Mouse (Mus musculus): ENCODE results near the gene Tomm22.
"Not testable (repeated sequence)": the region's sequence is repeated elsewhere in the genome, so short reads cannot be mapped to it uniquely, and the experiment has no call there.

The Tomm22 gene

DNA sequence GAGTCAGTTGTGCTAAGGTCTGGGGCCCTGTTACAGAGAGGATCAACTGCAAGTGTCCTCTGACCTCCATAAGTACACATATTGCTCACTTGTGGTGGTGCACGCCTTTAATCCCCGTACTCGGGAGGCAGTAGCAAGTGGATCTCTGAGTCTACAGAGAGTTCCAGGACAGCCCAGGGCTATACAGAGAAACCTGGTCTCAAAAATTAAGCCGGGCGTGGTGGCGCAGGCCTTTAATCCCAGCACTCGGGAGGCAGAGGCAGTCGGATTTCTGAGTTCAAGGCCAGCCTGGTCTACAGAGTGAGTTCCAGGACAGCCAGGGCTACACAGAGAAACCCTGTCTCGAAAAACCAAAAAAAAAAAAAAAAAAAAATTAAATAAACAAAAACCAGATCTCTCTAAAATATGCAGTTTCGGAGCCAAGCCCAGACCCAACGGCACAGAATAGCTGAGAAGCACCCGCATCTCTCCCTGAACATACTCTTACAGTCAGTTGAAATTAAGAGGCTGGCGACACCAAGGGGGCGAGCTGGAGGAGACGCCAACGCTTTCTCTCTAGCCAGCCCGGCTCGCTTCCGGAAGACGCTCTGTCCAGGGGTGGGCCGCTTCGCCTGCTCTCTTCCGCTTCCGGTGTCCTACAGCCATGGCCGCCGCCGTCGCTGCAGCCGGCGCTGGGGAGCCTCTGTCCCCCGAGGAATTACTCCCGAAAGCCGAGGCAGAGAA is at the start of gene Tomm22:
Gene Tomm22 (plus strand): TSS at position 613 of the 723 bp plus-strand sequence.
- DNase-seq (ENCODE audit: low read depth, low spot score): peak; percentile 87

DNA sequence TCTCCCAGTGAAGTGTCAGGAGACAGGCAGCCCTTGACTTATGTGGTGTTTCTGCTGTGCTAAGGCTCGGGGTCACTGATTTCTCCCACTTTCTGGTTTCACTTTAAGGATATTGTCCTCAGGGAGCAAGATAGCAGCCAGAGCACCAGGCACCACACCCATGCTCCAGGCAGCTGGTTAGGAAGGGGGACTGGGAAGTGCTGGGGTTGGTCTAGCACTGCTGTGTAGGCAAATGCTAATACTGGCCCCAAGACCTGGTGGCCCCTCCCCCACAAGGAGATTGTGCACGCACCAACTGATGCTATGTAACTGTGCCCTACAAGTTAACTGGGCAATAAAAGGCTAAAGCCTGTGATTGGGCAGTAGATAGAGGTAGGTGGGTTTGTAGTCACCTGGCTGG is 40.2 kb upstream of the Tomm22 start:
- no peak for DNase-seq (ENCODE audit: low read depth, low spot score)

DNA sequence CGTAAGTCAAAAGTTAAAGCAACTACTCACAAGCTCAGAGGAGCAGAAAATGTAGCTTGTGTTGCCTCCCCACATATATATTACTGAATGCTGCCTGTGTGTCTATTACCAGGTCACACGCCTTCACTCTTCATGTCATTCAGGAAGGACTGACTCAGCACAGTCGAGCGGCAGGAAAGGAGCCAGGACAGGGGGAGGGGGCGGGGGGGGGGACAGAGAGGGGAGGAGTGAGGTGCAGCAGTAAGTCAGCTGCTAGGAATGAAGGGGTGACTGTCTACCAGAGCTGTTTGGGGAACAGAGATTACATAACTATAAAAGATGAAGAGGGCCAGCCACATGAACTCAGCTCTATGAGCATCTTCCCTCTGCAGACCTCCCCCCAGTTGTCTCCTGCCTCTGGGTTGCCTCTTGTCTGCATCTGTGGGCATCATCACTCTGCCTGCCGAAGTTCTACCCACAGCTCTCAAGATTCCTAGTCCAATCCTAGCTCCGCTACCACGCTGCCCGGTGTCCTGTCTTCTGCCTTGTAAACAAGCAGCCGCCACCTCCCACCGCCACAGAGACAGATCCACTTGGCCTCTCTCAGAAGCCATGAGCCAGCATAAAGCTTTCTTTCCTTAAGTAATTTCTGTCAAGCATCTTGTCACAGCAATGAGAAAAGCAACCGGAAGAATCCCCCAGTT is 29.4 kb upstream of the Tomm22 start:
- DNase-seq (ENCODE audit: low read depth, low spot score): no peak

DNA sequence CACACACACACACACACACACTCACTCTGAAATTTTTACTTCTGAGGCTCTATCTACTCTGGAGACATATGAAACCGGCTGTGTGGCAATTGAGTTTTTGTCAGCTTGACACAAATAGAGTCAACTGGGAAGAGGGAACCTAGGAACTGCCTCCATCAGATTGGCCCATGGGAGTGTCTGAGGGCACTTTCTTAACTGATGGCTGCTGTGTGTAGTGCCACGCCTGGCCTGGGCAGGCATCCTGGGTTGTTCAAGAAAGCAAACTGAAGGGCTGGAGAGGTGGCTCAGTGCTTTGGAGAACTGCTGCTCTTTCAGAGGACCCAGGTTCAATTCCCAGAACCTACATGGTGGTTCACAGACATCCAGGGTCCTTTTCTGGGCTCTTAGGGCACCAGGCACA is 25.2 kb upstream of the Tomm22 start:
- no peak for DNase-seq (ENCODE audit: low read depth, low spot score)

DNA sequence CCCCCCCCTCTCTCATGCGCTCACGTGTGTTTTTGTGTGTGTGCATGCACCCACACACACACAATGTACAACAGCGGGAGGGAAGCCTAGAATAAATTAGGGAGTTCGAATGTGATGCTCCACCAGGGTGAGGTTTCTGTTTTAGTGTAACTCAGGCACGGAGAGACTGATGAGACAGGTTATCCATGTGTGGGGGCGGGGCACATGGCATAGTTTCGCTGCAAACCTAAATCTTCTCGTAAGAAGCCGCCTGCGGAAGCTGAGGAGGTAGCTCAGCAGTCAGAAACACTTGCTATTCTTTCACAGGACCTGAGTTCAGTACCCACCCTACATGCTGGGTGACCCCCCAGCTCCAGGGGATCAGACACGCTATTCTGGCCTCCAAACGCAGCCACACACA is 22.5 kb upstream of the Tomm22 start:
- no peak for DNase-seq (ENCODE audit: low read depth, low spot score)

DNA sequence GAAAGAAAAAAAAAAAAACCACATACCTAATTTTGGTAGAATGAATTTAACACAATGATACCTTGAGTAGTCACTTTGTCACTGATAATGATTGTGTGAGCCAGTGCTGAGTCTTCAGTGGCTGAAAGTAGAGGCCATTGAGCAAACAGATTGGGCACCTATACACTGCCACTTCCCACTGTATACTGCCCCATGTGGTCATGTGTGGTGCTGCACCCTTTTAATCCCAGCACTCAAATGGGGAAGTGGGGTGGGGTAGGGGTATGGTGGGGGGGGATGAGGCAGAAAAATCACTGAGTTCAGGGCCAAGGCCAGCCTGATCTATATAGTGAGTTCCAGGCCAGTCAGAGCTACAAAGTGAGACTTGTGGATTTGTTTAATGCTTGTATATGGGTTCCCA is 20.1 kb upstream of the Tomm22 start:
- peak; percentile 38 for DNase-seq (ENCODE audit: low read depth, low spot score)

DNA sequence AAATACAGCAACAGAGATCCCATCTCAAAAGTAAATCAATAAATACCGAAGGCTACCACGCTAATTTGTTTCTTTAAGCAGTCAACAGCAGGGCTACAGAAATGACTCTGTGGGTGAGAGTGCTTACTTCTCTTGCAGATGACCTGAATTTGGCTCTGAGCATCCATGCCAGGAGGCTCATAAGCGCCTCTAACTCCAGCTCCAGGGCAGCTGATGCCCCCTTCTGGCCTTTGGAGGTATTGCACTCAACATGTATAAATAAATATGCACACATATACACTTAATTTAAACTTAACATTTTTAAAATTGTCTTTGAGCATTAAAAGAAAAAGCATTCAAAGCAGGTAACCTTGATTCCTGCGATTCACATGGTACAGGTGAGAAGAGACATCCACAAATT is 19.2 kb upstream of the Tomm22 start:
- peak; percentile 11 for DNase-seq (ENCODE audit: low read depth, low spot score)

DNA sequence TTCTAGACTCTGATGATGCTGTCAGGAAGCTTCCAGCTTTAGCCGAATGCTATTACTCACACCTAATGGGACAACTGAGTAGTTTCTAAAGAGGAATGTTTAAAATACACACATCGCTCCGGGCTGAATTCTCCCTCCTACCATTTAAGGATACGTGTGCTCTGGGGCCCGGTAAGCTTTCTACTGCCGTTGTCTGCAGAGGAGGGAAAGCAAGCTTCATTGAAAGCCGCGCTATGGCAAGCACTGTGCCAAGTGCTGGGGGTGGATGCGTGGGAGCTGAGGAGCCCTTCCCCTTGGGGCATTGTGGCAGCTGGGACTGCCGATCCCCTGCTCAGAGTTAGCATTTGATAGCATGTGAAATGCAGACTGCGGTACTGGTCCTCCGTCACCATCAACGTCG is 14.2 kb upstream of the Tomm22 start:
- DNase-seq (ENCODE audit: low read depth, low spot score): no peak

DNA sequence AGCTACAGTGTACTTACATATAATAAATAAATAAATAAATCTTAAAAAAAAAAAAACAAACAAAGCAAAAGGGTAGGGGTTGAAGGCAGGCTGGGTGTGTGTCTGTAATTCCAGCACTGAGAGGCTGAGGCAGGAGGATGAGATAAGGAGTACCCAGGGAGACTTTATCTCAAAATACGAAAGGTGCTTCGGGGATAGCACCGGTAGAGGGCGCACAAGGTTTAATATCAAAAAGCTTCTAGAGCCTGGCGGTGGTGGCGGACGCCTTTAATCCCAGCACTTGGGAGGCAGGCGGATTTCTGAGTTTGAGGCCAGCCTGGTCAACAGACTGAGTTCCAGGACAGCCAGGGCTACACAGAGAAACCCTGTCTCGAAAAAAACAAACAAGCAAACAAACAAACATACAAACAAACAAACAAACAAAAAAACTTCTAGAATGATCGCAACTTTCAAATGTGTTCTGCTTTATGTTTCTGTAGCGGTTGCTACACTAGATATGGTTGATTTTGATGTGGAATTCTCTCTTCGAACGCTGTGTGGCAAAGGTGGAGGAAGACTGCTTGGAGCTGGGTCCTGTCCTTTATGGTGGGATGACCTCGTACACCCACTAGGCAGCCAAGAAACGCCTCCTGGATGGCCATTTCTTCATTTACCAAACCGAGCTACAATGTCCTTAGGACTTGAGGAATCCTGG is 12.7 kb upstream of the Tomm22 start:
- DNase-seq (ENCODE audit: low read depth, low spot score): peak; percentile 89

DNA sequence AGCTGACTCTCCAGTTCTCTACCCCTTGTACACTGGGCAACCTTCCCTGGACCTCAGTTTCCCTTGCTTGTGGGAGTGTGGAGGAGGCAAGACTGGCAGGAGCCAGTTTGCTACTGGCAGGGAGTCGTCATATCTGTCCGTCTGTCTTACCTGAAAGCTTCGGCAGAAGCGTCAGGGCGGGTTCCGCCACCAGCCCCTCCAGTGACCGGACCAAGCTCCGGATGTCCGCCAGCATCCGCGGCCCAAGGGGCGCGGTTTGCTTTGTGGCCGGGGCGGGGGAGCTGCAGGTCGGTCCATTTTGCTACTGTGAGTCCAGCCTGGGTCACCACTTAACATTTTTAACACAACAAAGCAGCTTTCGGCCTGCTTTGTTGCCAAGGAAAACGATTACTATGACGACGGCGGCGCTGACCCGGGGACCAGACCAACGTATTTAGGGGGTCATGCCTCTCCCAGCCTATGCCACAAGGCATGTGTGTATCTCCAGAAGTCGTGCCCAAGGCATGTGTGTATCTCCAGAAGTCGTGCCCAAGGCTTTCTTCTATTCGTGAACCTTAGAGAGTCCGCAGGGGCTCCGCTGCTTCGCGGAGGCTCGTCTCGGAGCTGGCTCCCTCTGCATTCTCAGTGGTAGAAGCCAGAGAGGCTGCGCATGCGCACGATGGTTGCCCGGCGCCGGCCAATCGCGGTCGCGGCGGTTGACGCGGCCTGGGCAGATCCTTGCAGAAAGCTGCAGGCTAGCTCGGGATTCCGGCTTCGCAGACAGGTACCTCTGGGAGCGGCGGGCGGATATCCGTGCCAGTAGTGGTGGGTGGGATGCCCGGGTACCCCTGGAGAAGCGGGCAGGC is 11.9 kb upstream of the Tomm22 start, which contains the start of the genes Fam227a and Cby1:
Gene Fam227a (minus strand): TSS at position 426 of the 845 bp plus-strand sequence.
Gene Cby1 (plus strand): TSS at position 669 of the 845 bp plus-strand sequence.
- peak; percentile 95 for DNase-seq (ENCODE audit: low read depth, low spot score)

DNA sequence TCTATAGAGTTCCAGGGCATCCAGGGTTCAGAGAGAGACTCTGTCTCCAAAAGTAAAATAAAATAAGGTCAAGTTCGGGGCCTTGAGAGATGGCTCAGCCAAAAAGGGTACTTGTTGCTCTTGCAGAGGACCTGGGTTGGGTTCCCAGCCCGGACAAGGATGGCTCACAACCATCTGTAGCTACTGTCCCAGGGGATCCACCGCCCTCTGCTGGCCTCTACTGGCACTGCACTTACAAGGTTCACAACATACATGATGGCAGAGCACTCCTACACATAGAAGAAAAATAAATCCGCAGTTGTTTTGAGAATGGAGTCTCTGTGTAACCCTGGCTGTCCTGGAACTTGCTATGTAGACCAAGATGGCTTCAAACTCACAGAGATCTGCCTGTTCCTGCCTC is 8.8 kb upstream of the Tomm22 start:
- DNase-seq (ENCODE audit: low read depth, low spot score): peak; percentile 52

DNA sequence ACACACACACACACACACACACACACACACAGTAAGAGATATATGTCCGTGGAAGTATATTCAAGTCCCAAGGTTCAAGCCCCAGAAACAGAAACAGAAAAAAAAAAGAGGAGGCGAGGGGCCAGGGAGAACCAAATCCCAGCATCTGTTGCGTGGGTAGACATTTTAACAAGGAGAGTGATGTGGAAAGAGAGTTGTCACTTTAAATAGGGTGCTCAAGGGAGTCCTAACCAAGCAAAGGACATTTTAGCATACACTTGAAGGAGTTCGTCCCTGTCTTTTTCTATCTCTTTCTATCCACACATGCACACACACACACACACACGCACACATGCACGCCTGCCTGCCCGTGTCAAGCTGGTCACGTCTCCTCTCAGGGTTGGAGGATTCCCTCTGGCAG is 6.0 kb upstream of the Tomm22 start:
- no peak for DNase-seq (ENCODE audit: low read depth, low spot score)

DNA sequence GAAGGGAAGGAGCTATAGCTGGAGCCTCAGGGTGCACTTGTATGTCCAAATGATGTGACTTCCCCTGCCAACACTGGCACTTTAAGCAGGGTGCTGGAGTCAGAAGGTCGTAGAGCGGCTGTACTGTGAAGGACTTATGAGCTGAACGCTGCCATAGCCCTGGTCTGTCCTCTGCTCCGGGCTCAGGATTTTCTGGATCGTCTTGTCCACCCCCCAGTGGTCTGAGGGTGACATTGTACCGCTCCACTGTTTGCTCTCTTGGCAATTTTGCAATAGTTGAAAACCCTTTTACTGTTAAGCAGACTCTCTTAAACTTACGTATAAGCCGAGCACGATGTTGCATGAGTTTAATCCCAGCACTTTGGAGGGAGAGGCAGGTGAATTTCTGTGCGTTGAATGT is 1.5 kb upstream of the Tomm22 start:
- no peak for DNase-seq (ENCODE audit: low read depth, low spot score)

DNA sequence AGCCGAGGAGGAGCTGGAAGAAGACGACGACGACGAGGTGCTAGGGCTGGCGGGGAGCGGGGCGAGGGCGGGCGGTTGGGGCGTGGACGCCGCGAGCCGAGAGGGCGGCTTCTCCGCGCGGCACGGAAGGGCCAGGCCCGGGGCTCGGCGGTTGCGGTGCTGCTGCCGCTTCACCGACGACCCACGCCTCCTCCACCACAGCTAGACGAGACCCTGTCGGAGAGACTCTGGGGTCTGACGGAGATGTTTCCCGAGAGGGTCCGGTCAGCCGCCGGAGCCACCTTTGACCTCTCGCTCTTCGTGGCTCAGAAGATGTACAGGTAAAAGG is 275 bp downstream of the Tomm22 start:
- DNase-seq (ENCODE audit: low read depth, low spot score): no peak

DNA sequence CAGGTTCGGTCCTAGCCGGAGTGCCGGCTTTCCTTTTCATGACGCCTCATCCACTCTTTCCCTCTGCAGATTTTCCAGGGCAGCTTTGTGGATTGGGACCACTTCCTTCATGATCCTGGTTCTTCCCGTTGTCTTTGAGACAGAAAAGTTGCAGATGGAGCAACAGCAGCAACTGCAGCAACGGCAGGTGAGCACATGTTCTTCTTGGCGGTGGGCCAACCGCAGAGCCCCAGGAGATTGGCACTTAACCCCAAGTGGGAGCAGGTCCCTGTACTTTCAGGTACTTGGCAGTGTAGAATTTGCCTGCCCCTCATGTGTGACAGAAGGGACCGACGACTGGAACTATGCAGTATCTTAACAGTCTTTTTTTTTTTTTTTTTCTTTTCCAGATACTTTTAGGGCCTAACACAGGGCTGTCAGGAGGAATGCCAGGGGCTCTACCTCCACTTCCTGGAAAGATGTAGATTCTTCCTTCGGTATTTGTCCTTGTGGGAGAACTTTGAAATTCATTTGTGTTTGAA is 1.2 kb downstream of the Tomm22 start:
- not testable (repeated sequence) for DNase-seq (ENCODE audit: low read depth, low spot score)

DNA sequence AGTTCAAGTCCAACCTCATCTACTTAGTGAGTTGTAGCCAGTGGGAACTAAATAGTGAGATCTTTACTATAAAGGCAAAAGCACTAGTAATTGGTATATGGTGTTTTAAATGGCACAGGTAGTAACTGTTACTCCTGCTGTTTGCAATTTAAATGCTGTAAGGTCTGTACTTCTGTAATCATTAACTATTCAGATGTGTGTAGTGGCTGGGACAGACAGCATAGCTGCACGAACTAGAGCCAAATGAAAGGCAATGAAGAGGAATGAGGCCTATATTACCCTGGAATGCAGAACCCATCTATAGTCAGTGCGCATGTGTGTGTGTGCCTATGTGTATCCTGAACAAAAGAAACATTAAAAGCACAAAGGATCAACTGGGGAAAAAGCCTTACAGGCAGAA is 7.3 kb downstream of the Tomm22 start:
- no peak for DNase-seq (ENCODE audit: low read depth, low spot score)

DNA sequence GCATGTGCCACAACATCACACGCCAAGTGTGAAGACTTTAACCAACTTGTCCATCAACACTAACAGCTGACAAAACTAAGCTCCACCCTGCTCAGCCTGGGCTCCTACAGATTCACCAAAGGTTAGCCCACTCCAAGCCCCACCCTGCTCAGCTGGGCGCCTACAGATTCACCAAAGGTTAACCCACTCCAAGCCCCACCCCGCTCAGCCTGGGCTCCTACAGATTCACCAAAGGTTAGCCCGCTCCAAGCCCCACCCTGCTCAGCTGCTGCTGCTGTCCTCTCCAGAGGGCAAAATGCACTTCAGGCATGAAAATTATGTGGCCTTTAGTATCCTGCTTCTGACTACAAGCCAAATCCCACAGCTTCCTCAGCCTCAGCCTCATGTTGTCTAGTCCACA is 11.3 kb downstream of the Tomm22 start:
- DNase-seq (ENCODE audit: low read depth, low spot score): no peak

DNA sequence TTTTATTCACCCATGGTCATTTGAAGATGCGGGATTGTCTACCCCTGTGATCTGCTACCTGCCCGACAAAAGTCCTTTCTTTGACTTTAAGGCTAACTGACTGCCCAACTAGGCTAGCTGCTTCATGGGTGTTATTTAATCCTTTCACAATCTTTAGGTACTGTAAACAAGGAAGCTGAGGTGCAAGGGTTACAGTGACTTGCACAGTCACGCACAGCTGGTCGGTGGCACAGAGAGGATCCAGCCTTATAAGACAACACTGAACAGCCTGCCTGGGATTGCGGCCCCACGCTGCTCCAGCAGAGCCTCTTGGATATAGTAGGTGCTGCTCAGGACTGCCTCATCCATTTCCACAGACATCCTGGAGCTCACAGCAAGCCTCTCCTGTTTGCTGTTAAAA is 12.5 kb downstream of the Tomm22 start:
- no peak for DNase-seq (ENCODE audit: low read depth, low spot score)

DNA sequence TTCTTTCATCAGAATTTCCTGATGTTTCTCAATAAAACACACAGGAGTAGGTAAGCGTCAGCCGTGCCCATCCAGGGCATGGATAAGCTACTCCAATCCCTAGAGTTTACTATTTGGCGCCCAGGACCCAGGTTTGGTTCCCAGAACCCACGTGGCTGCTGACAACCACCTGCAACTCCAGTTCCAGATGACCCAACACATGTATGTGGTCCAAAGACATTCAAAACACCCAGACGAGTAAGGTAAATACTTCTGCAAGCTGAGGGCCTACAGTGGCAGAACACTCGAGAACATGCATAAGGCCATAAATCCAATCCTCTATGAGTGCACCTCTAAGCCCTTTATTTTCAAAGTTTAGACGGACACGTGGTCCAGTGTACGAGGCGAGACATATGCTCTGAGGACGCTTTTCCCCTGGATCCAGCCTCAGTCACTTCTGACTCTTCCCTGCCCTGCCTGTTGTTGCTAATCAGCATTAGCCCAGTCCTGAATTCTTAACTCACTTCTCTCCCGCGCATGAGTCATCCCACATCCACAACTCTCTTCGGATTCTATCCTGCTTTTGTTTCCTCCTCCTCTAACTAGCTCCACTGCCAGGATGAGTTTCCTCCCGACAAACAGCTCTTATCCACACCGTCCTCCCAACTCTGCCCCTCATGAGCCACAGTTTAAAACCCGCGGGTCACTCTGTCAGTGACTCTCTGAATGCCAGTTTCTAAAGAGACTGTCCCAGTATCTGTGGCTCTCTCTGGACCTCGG is 13.2 kb downstream of the Tomm22 start:
- DNase-seq (ENCODE audit: low read depth, low spot score): no peak

DNA sequence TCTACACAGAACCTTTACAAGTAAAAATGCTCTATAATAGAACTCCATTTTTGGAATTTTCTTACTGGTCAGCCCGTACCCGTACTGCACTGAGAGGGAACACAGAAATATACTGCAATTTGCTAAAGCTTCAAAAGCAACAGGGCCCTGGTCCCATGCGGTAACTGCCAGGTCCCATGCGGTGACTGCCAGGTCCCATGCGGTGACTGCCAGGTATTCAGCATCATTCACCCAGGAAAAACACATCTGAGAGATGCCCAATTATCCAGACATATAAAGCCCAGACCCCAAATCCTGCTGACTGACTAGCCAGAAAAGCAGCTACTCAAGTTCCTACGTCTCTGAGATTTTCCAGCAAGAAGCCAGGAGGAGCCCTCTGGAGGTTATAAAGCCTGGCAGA is 14.0 kb downstream of the Tomm22 start:
- DNase-seq (ENCODE audit: low read depth, low spot score): no peak

DNA sequence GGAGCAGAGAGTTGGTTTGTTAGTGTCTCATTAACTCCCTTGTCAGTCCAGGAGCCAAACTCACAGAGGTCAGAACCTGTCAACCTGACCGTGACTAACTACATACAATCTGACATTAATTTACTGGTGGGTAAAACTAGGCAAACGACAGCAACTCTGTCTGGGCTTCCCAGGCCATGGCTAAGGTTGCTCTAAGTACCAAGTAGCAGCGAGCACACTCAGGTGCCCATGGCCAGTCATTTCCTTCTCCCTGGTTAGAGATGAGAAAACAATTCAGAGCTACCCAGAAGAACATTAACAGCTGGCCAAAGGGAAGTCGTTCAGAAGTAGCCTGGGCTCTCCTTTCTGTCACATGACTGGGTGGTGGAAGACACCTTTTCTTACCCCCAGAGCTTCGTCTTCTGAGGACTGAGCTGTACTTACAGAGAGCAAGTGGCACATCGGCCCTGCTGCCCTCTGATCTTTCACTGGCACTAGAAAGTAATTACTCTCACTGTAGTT is 14.5 kb downstream of the Tomm22 start:
- no peak for DNase-seq (ENCODE audit: low read depth, low spot score)

Measured in mesoderm, embryonic 11.5 days (tissue).